Mouse (Mus musculus) embryonic facial prominence, embryonic 11.5 days (tissue): ENCODE measurements around the gene Olfr1279. TPM values are rescaled to one million over a fixed set of nuclear protein-coding genes. Genes with fewer than 3 reads are reported as not detected.

ENCODE experiments used
- ATAC-seq: fragments of 200-750 bp; cut with Nextera tagmentation; replicated peaks from 2 replicates; pipeline ENCODE4 v1.8.0; 2017; ENCODE audit warnings: low read depth; ENCODE audit not compliant: insufficient number of reproducible peaks, low FRiP score, low TSS enrichment
- DNase-seq: peaks from one replicate; pipeline ENCODE4 v3.0.0-alpha.2; 2015; ENCODE audit warnings: low spot score
- H3K27ac ChIP-seq: fragments of 300-500 bp; sonication (generic); replicated peaks from 2 replicates; pipeline ENCODE4 v1.5.1; 2014; ENCODE audit warnings: mild to moderate bottlenecking, low read depth, low read length, control low read depth
- H3K27me3 ChIP-seq: fragments of 300-500 bp; sonication (generic); 2 replicates; pipeline ENCODE4 v1.6.1; 2014; ENCODE audit warnings: mild to moderate bottlenecking, low read length, moderate library complexity, mixed read lengths; ENCODE audit not compliant: control insufficient read depth, insufficient read depth
- H3K36me3 ChIP-seq: fragments of 300-500 bp; sonication (generic); replicated peaks from 2 replicates; pipeline ENCODE4 v1.6.1; 2014; ENCODE audit warnings: low read depth, mild to moderate bottlenecking, low read length, moderate library complexity, mixed read lengths; ENCODE audit not compliant: control insufficient read depth, insufficient read depth
- H3K4me1 ChIP-seq: fragments of 300-500 bp; sonication (generic); 2 replicates; pipeline ENCODE4 v1.6.1; 2014; ENCODE audit warnings: low read length, mixed read lengths; ENCODE audit not compliant: control insufficient read depth, insufficient read depth
- H3K4me2 ChIP-seq: fragments of 300-500 bp; sonication (generic); 2 replicates; pipeline ENCODE4 v1.6.1; 2014; ENCODE audit warnings: low read depth, mild to moderate bottlenecking, control low read depth, low read length, moderate library complexity
- H3K4me3 ChIP-seq: fragments of 300-500 bp; sonication (generic); 2 replicates; pipeline ENCODE4 v1.5.1; 2014; ENCODE audit warnings: low read depth, low read length, control low read depth
- H3K9ac ChIP-seq: fragments of 300-500 bp; sonication (generic); replicated peaks from 2 replicates; pipeline ENCODE4 v1.6.1; 2014; ENCODE audit warnings: mild to moderate bottlenecking, control low read depth, low read length
- H3K9me3 ChIP-seq: fragments of 300-500 bp; sonication (generic); replicated peaks from 2 replicates; pipeline ENCODE4 v1.6.1; 2016; ENCODE audit warnings: mild to moderate bottlenecking, low read length, inconsistent platforms, mixed read lengths; ENCODE audit not compliant: control insufficient read depth
- WGBS: fragments of 180-500 bp; shearing (Covaris S2); extraction: QIAGEN DNeasy Blood & Tissue Kit; methylation state at CpG from one replicate; pipeline ENCODE4 v1.1.7; 2014; 5-methylcytosine and 5-hydroxymethylcytosine counted together
- polyA plus RNA-seq: library from polyadenylated mRNA; unstranded; fragments of >200 nt; fragmentation: Nextera tagmentation; extraction: Ambion mirVana; gene quantifications from 2 replicates; pipeline ENCODE4 v1.2.1, GENCODE M21; 2014

Olfr1279 gene
- polyA plus RNA-seq, 1 experiment from 2014 or later = not detected

DNA sequence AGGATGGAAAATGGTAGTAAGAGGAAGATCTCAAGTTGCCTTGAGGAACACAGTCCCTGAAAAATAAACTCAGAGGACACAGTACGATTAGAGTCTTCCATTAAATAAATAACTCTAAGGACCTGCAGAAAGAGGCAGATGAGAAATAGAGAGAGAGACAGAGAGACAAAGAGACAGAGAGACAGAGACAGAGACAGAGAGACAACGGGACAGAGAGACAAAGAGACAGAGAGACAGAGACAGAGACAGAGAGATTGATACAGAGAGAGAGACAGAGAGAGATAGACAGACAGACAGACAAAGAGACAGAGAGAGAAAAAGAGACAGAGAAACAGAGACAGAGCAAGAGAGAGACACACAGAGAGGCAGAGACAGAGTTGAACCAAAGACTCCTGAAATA lies 35.5 kb downstream of the Olfr1279 start, which contains the start of gene Olfr1282:
TSS of gene Olfr1282 (minus strand) at position 101 of the 400 bp plus-strand sequence.
- Histone ChIP-seq H3K4me2 (no peak within 1 kb of the TSS), H3K4me3 (no peak within 1 kb of the TSS), H3K36me3 (no peaks in the 10 kb centered on the region), H3K27me3 (no peaks in the 10 kb centered on the region), H3K9ac (no peak within 1 kb of the TSS), H3K9me3 (no peaks in the 10 kb centered on the region), H3K4me1 (no peaks in the 10 kb centered on the region), H3K27ac (no peak within 1 kb of the TSS)
- 81% methylated on average over 2 of the region's 2 CpGs for WGBS
- DNase-seq (no peak), ATAC-seq (no peak)

Other genes with a start within 250 kb of the Olfr1279 start
- gene Gm13941, start 194.7 kb upstream of the Olfr1279 start, polyA plus RNA-seq = not detected in 2 replicates
- gene Gm15130, start 147.7 kb upstream of the Olfr1279 start, polyA plus RNA-seq = not detected in 2 replicates
- not detected in 2 replicates for gene 4930430A15Rik, start 71.0 kb upstream of the Olfr1279 start, polyA plus RNA-seq
- gene Olfr1275, start 65.3 kb upstream of the Olfr1279 start, polyA plus RNA-seq = not detected in 2 replicates
- gene Olfr1276, start 46.1 kb upstream of the Olfr1279 start, polyA plus RNA-seq = not detected in 2 replicates
- not detected in 2 replicates for gene Olfr1277, start 26.5 kb upstream of the Olfr1279 start, polyA plus RNA-seq
- not detected in 2 replicates for gene Olfr1278, start 10.5 kb upstream of the Olfr1279 start, polyA plus RNA-seq
- gene Olfr1280, start 13.4 kb downstream of the Olfr1279 start, polyA plus RNA-seq = not detected in 2 replicates
- not detected in 2 replicates for gene Olfr1281, start 25.9 kb downstream of the Olfr1279 start, polyA plus RNA-seq
- not detected in 2 replicates for gene Olfr1282, start 35.4 kb downstream of the Olfr1279 start, polyA plus RNA-seq
- not detected in 2 replicates for gene Olfr1283, start 66.2 kb downstream of the Olfr1279 start, polyA plus RNA-seq
- not detected in 2 replicates for gene Olfr1284, start 74.9 kb downstream of the Olfr1279 start, polyA plus RNA-seq
- gene Olfr1286, start 122.5 kb downstream of the Olfr1279 start, polyA plus RNA-seq = not detected in 2 replicates
- not detected in 2 replicates for gene Olfr1287, start 148.5 kb downstream of the Olfr1279 start, polyA plus RNA-seq
- not detected in 2 replicates for gene Olfr1288, start 173.5 kb downstream of the Olfr1279 start, polyA plus RNA-seq
- gene Olfr1289, start 180.2 kb downstream of the Olfr1279 start, polyA plus RNA-seq = not detected in 2 replicates
- gene Olfr1290, start 193.2 kb downstream of the Olfr1279 start, polyA plus RNA-seq = not detected in 2 replicates
- gene Olfr1291-ps1, start 196.5 kb downstream of the Olfr1279 start, polyA plus RNA-seq = not detected in 2 replicates
- gene Olfr1293-ps, start 224.6 kb downstream of the Olfr1279 start, polyA plus RNA-seq = not detected in 2 replicates
- gene Olfr1294, start 239.7 kb downstream of the Olfr1279 start, polyA plus RNA-seq = not detected in 2 replicates